Mouse (Mus musculus) cerebellum, adult 2 months (tissue): ENCODE measurements around the gene Hist1h4k. TPM values are rescaled to one million over a fixed set of nuclear protein-coding genes. Genes with fewer than 3 reads are reported as not detected.
"Not testable (repeated sequence)": the region's sequence is repeated elsewhere in the genome, so short reads cannot be mapped to it uniquely, and the experiment has no call there.

Source experiments
- DNase-seq, 2 experiments: peaks; one replicate each; pipeline ENCODE4 v3.0.0; 2021
- H3K27ac ChIP-seq: fragments of 200-500 bp; 2 replicates; pipeline ENCODE4 v1.5.1; 2012; ENCODE audit warnings: low read length, control low read depth, inconsistent platforms; ENCODE audit not compliant: insufficient read depth
- H3K27me3 ChIP-seq: fragments of 200-500 bp; 2 replicates; pipeline ENCODE4 v1.6.1; 2012; ENCODE audit warnings: inconsistent platforms, mild to moderate bottlenecking, low read length, moderate library complexity; ENCODE audit not compliant: control insufficient read depth, insufficient read depth
- H3K4me1 ChIP-seq: fragments of 200-500 bp; 2 replicates; pipeline ENCODE4 v1.6.1; 2011; ENCODE audit warnings: low read length; ENCODE audit not compliant: control insufficient read depth, insufficient read depth
- H3K4me3 ChIP-seq: fragments of 200-500 bp; replicated peaks from 2 replicates; pipeline ENCODE3; 2011; ENCODE audit warnings: mild to moderate bottlenecking, low read depth, low read length, control low read depth; ENCODE audit not compliant: insufficient read depth
- CTCF ChIP-seq: fragments of 200-500 bp; IDR thresholded peaks from 2 replicates; pipeline ENCODE4 v1.5.1; 2011; ENCODE audit warnings: low read depth, mild to moderate bottlenecking, control low read depth, low read length, moderate library complexity, borderline replicate concordance; ENCODE audit not compliant: insufficient read depth
- POLR2A ChIP-seq: fragments of 200-500 bp; IDR thresholded peaks from 2 replicates; pipeline ENCODE4 v1.6.1; 2011; ENCODE audit warnings: low read length, control low read depth, borderline replicate concordance; ENCODE audit not compliant: insufficient read depth
- WGBS: fragments of 180-500 bp; shearing (Covaris S2); methylation state at CpG from one replicate; pipeline ENCODE4 v1.1.7; 2018; 5-methylcytosine and 5-hydroxymethylcytosine counted together
- polyA plus RNA-seq: library from polyadenylated mRNA; depleted of rRNA; stranded (reverse); fragments of >200 nt; gene quantifications from 2 replicates; pipeline ENCODE4 v1.2.3, GENCODE M21; 2012

Hist1h4k gene
- polyA plus RNA-seq, 1 experiment: 17.5 TPM

GRCm38 (mm10) chr13:21718381-21719080 lies 31.8 kb downstream of the Hist1h4k start:
- no peak overlapping the region for H3K4me3 ChIP-seq
- 78% methylated on average over 4 of the region's 4 CpGs for WGBS
- TF ChIP-seq CTCF: no peak
- H3K27me3 ChIP-seq: no peaks in the 10 kb centered on the region
- H3K4me1 ChIP-seq: no peaks in the 10 kb centered on the region
- no peak overlapping the region for H3K27ac ChIP-seq
- DNase-seq: no peak

DNA sequence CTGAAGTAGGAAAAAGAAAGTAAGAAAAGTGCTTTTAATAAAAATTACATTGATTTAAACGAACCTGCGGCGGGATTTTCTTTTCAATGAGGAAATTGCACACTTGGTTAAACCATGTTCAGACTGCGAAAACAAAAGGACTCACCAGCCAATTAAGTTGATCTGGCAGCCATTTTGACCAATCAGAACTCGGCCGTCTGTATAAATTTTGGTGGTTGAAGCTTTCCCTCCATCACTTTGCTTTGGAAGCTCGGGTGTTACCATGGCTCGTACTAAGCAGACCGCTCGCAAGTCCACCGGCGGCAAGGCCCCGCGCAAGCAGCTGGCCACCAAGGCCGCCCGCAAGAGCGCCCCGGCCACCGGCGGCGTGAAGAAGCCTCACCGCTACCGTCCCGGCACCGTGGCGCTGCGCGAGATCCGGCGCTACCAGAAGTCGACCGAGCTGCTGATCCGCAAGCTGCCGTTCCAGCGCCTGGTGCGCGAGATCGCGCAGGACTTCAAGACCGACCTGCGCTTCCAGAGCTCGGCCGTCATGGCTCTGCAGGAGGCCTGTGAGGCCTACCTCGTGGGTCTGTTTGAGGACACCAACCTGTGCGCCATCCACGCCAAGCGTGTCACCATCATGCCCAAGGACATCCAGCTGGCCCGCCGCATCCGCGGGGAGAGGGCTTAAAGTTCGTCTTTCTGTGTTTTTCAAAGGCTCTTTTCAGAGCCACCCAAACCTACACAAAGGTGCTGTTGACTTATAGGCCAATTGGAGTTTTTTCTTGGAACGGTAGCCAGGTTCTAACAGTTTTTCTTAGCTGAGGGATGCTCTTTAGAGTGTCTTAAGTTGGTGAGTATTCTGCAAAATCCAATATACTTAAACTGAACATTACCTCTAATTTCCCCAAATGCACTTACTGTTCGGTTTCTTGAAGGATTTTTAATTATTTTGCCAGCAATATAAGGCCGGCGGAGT lies 32.6 kb downstream of the Hist1h4k start, which contains the start of gene Hist1h3h:
TSS of gene Hist1h3h (plus strand) at position 263 of the 961 bp plus-strand sequence.
- not testable (repeated sequence) for H3K4me1 ChIP-seq, H3K27me3 ChIP-seq, H3K27ac ChIP-seq
- peak within 1 kb of the TSS; percentile 39 for H3K4me3 ChIP-seq
- WGBS: 5% methylated on average over 29 of the region's 56 CpGs
- peak; percentile 77 to 82 for DNase-seq
- TF ChIP-seq POLR2A: peak; percentile 64; the same call in 1 of the 2 replicates

GRCm38 (mm10) chr13:21716540-21717391 lies 33.5 kb downstream of the Hist1h4k start:
- not testable (repeated sequence) for H3K27ac ChIP-seq, H3K4me1 ChIP-seq, H3K27me3 ChIP-seq
- H3K4me3 ChIP-seq: peak overlapping the region; percentile 39
- peak in 1 of 2 experiments; percentile 29 for DNase-seq
- WGBS: 1% methylated on average over 15 of the region's 38 CpGs

DNA sequence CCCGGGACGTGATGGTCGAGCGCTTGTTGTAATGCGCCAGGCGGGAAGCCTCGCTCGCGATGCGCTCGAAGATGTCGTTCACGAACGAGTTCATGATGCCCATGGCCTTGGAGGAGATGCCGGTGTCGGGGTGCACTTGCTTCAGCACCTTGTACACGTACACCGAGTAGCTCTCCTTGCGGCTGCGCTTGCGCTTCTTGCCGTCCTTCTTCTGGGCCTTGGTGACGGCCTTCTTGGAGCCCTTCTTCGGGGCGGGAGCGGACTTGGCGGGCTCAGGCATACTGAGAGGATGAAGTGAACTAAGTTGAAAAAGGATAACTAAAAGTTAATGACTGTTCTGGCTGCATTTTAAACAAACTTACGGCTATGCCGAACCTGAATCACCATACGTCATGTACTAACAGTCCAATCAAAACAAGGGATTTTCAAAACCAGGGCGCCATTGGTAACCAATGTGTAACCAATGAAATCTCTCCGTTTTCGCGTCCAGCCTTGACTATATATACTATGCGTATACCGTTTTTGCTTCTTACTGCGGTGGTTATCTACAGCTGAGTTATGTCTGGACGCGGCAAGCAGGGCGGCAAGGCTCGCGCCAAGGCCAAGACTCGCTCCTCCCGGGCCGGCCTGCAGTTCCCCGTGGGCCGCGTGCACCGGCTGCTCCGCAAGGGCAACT lies 34.3 kb downstream of the Hist1h4k start, which contains the start of the genes Hist1h2bl and Hist1h2ai:
TSS of gene Hist1h2bl (minus strand) at position 280 of the 676 bp plus-strand sequence.
TSS of gene Hist1h2ai (plus strand) at position 559 of the 676 bp plus-strand sequence.
- not testable (repeated sequence) for H3K27ac ChIP-seq, H3K27me3 ChIP-seq, H3K4me1 ChIP-seq
- H3K4me3 ChIP-seq: peak within 1 kb of the TSS; percentile 78
- DNase-seq: peak; percentile 84 to 94
- TF ChIP-seq POLR2A: peak; percentile 90
- 2% methylated on average over 39 of the region's 50 CpGs for WGBS

- WGBS: under 1% methylated on average over 22 of the region's 22 CpGs
- peak overlapping the region; percentile 32 for H3K4me3 ChIP-seq
- no peak for DNase-seq
- H3K27me3 ChIP-seq: no peaks in the 10 kb centered on the region
- no peak overlapping the region for H3K27ac ChIP-seq
- no peaks in the 10 kb centered on the region for H3K4me1 ChIP-seq
- TF ChIP-seq POLR2A (no peak), CTCF (no peak)
These were observed 35.0 kb downstream of the Hist1h4k start for GRCm38 (mm10) chr13:21715131-21715863.

DNA sequence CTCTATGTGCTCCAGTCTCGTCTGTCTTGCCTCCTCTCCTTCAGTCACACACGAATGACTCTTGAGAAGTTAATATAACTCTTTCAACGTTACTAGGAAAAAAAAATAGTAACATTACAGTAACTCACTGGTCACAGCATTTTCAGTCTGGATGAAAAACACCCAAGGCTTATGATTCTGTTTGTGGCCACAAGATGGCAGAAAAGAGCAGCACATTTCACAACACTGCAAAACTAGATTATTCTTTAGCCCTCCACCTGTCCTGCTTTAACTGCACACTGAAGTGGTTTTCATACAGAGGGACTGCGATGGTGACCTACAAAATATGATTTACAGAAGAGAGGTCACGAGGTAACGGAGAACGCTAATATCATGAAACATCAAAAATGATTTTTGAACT lies 35.6 kb downstream of the Hist1h4k start:
- no peak overlapping the region for H3K4me3 ChIP-seq
- no peak overlapping the region for H3K27ac ChIP-seq
- peak; percentile 71 to 74 for DNase-seq
- no peaks in the 10 kb centered on the region for H3K4me1 ChIP-seq
- under 1% methylated on average over 7 of the region's 7 CpGs for WGBS
- H3K27me3 ChIP-seq: no peaks in the 10 kb centered on the region
- no peak for TF ChIP-seq POLR2A
- TF ChIP-seq CTCF: peak; percentile 53; the same call in 1 of the 2 replicates
